Mouse (Mus musculus) kidney, postnatal 0 days (tissue): Measurements from ENCODE around the gene Drd5. TPM values are rescaled to one million over a fixed set of nuclear protein-coding genes. Genes with fewer than 3 reads are reported as not detected.
A peak's percentile ranks its signal among the peaks of the same experiment; 100 is the strongest.

Source experiments
- ATAC-seq: fragments of 200-750 bp; cut with Nextera tagmentation; replicated peaks from 2 replicates; pipeline ENCODE4 v1.8.0; 2017; ENCODE audit warnings: low read depth, moderate number of reproducible peaks, moderate TSS enrichment, moderate library complexity; ENCODE audit not compliant: low FRiP score
- DNase-seq: peaks from one replicate; pipeline ENCODE4 v3.0.0-alpha.2; 2016; ENCODE audit warnings: low spot score
- H3K27ac ChIP-seq: fragments of 300-500 bp; sonication (generic); 2 replicates; pipeline ENCODE4 v1.5.1; 2014; ENCODE audit warnings: mild to moderate bottlenecking
- H3K27me3 ChIP-seq: fragments of 300-500 bp; sonication (generic); 2 replicates; pipeline ENCODE4 v1.6.1; 2014; ENCODE audit warnings: low read length, mixed read lengths; ENCODE audit not compliant: insufficient read depth
- H3K36me3 ChIP-seq: fragments of 300-500 bp; sonication (generic); 2 replicates; pipeline ENCODE4 v1.6.1; 2014; ENCODE audit warnings: low read length, mixed read lengths; ENCODE audit not compliant: insufficient read depth
- H3K4me1 ChIP-seq: fragments of 300-500 bp; sonication (generic); replicated peaks from 2 replicates; pipeline ENCODE4 v1.6.1; 2014; ENCODE audit warnings: antibody characterized with exemption, low read length, mixed read lengths; ENCODE audit not compliant: insufficient read depth
- H3K4me2 ChIP-seq: fragments of 300-500 bp; sonication (generic); 2 replicates; pipeline ENCODE4 v1.6.1; 2014; ENCODE audit warnings: mild to moderate bottlenecking, low read length, moderate library complexity, mixed read lengths
- H3K4me3 ChIP-seq: fragments of 300-500 bp; sonication (generic); replicated peaks from 2 replicates; pipeline ENCODE4 v1.5.1; 2014; ENCODE audit warnings: low read depth, low read length
- H3K9ac ChIP-seq: fragments of 300-500 bp; sonication (generic); 2 replicates; pipeline ENCODE4 v1.6.1; 2014; ENCODE audit warnings: low read depth, low read length
- H3K9me3 ChIP-seq: fragments of 300-500 bp; sonication (generic); replicated peaks from 2 replicates; pipeline ENCODE4 v1.6.1; 2016; ENCODE audit warnings: low read length, inconsistent platforms, mixed read lengths
- CTCF ChIP-seq: IDR thresholded peaks from 2 replicates; pipeline ENCODE4 v1.5.1; 2016; ENCODE audit warnings: antibody characterized with exemption, low read depth, mild to moderate bottlenecking, moderate library complexity
- whole genome bisulfite sequencing: fragments of 180-500 bp; shearing (Covaris S2); extraction: QIAGEN DNeasy Blood & Tissue Kit; methylation state at CpG from one replicate; pipeline ENCODE4 v1.1.7; 2014; 5-methylcytosine and 5-hydroxymethylcytosine counted together
- polyA plus RNA-seq: library from polyadenylated mRNA; unstranded; fragments of >200 nt; fragmentation: Nextera tagmentation; extraction: Ambion mirVana; gene quantifications from 2 replicates; pipeline ENCODE4 v1.2.1, GENCODE M21; 2015

The Drd5 gene
- not detected in 2 replicates for polyA plus RNA-seq

DNA sequence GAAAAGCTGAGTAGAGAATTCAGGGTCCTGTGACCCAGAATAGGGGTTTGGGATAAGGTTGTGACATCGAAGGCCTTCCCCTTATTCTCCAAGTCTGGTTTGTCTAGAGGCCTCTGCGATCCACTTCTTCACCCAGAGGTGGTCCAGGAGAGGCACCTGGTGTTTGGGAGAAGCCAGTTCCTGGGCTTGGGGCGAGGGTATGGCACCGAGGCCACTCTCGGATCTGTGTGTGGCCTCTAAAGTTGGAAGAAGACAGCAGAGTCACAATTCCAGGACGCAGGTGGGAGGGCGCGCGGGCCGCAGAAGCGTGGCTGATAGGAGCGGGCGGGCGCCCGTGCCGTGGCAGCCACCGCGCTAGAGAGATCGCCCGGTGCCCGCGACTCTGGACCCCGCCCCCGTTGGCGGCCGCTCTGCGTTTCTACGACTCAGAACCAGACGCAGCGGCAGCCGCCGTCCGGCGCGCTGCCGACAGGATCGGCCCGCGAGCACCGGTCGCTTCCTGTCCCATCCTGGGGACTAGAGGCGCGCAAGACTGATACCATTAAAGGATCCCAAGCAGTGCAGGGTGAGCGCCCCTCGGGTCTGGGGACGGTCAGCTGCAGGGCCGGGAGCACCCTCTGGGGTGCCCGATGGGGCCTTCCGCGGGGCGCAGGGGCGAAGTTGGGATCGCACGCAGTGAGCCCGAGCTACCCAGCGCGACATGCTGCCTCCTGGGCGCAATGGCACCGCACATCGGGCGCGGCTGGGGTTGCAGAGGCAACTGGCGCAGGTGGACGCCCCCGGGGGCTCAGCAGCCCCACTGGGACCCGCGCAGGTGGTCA is at the start of gene Drd5:
Drd5 (plus strand) TSS at position 402 of the 821 bp plus-strand sequence.
- ATAC-seq = no peak
- H3K4me2 ChIP-seq = peak within 1 kb of the TSS; percentile 55
- no peak for DNase-seq
- no peaks in the 10 kb centered on the region for H3K9me3 ChIP-seq
- WGBS = 2% methylated on average over 67 of the region's 67 CpGs
- TF ChIP-seq CTCF = no peak
- H3K4me1 ChIP-seq = 0 out of 2 replicates have a peak, but pooled peaks cover 5% of the 10 kb centered on the region
- no peak within 1 kb of the TSS for H3K27ac ChIP-seq
- H3K36me3 ChIP-seq = no peaks in the 10 kb centered on the region
- H3K4me3 ChIP-seq = peak within 1 kb of the TSS; percentile 23
- H3K27me3 ChIP-seq = peaks cover 23% of the 10 kb centered on the region
- H3K9ac ChIP-seq = no peak within 1 kb of the TSS

DNA sequence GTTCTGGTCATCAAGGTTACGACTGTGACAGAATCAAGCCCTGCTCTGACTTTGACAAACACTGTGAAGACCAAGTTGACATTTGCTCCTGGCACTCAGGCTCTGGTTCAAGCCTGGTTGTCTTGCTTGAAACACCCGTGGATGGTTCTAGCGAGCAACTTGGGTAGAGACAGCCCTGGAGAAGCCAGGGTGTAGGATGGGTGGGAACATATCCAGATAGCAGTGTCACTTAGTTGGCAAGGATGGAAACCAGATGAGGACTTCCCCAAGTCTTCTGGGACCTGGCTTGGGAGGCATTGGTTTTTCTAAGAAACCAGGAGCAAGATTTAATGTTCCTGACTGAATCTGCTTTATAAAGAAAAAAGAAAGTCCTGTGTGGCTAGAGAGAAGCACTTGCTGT is 48.2 kb upstream of the Drd5 start:
- DNase-seq = no peak
- Histone ChIP-seq H3K27me3 (peaks cover 7% of the 10 kb centered on the region), H3K4me3 (no peak overlapping the region), H3K27ac (no peak overlapping the region), H3K9me3 (no peaks in the 10 kb centered on the region), H3K4me1 (no peaks in the 10 kb centered on the region), H3K4me2 (no peak overlapping the region), H3K9ac (no peak overlapping the region), H3K36me3 (peaks cover 27% of the 10 kb centered on the region; the same call in 1 of the 2 replicates)
- TF ChIP-seq CTCF = no peak
- WGBS = 89% methylated on average over 3 of the region's 3 CpGs
- ATAC-seq = no peak

DNA sequence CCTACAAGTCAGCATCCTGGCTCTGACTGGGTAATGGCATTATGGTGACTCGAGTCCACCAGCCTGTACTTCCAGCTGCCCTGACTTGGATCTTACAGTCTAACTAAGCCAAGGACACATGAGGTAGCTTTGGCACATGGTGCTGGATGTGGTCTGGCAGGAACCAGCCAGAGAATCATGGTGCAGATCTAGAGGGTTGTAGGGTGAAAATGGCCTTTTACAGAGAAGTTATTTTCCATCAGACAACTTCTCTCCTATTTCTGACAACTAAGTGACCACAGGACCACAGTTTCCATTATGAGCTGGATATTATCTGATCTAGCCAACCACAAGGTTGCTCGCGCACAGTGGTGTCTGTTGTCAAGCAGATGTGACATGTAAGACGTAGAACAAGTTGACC is 45.3 kb upstream of the Drd5 start:
- 84% methylated on average over 4 of the region's 4 CpGs for WGBS
- Histone ChIP-seq H3K9ac (no peak overlapping the region), H3K27ac (no peak overlapping the region), H3K27me3 (peaks cover 33% of the 10 kb centered on the region), H3K4me2 (no peak overlapping the region), H3K4me1 (peaks cover 9% of the 10 kb centered on the region; the same call in 1 of the 2 replicates), H3K4me3 (no peak overlapping the region), H3K36me3 (peaks cover 9% of the 10 kb centered on the region; the same call in 1 of the 2 replicates), H3K9me3 (no peaks in the 10 kb centered on the region)
- ATAC-seq = no peak
- DNase-seq = no peak
- TF ChIP-seq CTCF = no peak

DNA sequence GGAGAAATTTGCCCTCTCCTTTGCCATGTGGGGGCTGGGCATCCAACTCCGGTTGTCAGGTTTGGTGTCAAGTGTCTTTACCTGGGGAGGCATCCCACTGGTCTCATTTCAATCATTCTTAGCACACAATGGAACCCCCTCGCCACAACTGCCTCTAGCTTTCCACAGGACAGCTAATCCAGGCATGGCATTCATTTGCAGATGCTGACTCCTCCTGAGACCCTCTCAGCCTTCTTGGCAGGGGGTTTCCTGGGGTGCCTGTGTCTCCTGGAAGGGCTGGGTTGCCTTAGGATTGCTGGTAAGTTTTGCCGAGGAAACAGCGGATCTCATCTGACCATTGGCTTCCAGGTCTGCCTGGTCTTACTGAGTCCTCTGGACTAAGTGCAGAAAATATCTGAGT is 43.4 kb upstream of the Drd5 start, which contains the start of gene Otop1:
Otop1 (plus strand) TSS at position 202 of the 400 bp plus-strand sequence.
- WGBS = 10% methylated on average over 4 of the region's 4 CpGs
- no peak for TF ChIP-seq CTCF
- no peak within 1 kb of the TSS for H3K4me3 ChIP-seq
- H3K36me3 ChIP-seq = no peaks in the 10 kb centered on the region
- H3K27me3 ChIP-seq = peaks cover 33% of the 10 kb centered on the region
- no peak within 1 kb of the TSS for H3K4me2 ChIP-seq
- H3K9ac ChIP-seq = no peak within 1 kb of the TSS
- no peaks in the 10 kb centered on the region for H3K9me3 ChIP-seq
- DNase-seq = no peak
- no peak for ATAC-seq
- H3K27ac ChIP-seq = no peak within 1 kb of the TSS
- H3K4me1 ChIP-seq = peaks cover 9% of the 10 kb centered on the region; the same call in 1 of the 2 replicates

DNA sequence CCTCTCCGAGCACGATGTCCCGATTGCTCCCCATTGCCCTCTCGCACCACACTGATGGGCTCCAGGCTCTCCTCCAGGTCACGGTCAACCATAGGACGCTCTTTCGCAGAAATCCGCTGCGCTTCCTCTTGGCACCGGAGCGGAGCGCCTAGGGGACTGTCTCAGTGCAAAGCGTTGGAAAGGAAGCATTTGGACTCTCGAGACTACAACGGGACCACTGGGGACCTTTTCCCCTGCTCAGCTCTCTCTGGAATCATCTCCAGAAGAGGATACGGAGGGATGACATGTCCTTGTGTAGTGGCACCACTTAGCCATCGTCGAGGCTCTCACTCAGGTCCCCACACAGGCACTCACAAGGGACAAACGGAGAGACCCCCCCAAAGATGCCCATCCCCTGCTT is 42.7 kb upstream of the Drd5 start:
- WGBS = 2% methylated on average over 19 of the region's 19 CpGs
- Histone ChIP-seq H3K9me3 (no peaks in the 10 kb centered on the region), H3K27ac (no peak overlapping the region), H3K27me3 (peaks cover 33% of the 10 kb centered on the region), H3K4me1 (peaks cover 9% of the 10 kb centered on the region; the same call in 1 of the 2 replicates), H3K4me2 (no peak overlapping the region), H3K36me3 (no peaks in the 10 kb centered on the region), H3K9ac (no peak overlapping the region), H3K4me3 (no peak overlapping the region)
- ATAC-seq = no peak
- TF ChIP-seq CTCF = no peak
- no peak for DNase-seq

DNA sequence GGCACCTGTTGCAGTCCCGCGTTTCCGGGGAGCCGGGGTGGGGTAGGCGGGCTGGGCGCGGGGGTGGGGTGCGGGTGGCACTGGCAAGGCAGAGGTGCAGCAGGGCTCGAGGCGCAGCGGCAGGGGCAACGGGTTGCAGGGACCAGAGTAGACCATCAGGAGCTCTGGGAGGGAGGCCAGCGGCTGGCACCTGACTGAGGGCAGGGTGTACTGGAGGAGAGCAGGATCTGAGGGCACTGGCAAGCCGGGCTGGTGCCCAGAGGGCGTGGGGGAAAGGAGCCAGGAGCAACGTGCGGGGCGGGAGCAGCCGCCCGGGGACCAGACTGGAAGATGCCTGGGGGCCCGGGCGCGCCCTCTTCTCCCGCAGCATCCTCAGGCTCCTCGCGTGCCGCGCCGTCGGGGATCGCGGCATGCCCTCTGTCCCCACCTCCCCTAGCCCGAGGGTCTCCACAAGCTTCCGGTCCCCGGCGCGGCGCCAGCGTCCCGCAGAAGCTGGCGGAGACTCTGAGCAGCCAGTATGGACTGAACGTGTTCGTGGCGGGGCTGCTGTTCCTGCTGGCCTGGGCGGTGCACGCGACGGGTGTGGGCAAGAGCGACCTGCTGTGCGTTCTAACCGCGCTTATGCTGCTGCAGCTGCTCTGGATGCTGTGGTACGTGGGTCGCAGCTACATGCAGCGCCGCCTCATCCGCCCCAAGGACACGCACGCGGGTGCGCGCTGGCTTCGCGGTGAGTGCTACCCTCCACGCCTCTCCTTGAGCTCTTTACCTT is 41.9 kb upstream of the Drd5 start:
- peak overlapping the region; percentile 20; the same call in 1 of the 2 replicates for H3K4me3 ChIP-seq
- H3K36me3 ChIP-seq = no peaks in the 10 kb centered on the region
- no peaks in the 10 kb centered on the region for H3K9me3 ChIP-seq
- H3K9ac ChIP-seq = no peak overlapping the region
- no peak for TF ChIP-seq CTCF
- H3K4me1 ChIP-seq = peaks cover 9% of the 10 kb centered on the region; the same call in 1 of the 2 replicates
- no peak for DNase-seq
- peak overlapping the region; percentile 45 for H3K4me2 ChIP-seq
- WGBS = 2% methylated on average over 61 of the region's 65 CpGs
- peaks cover 33% of the 10 kb centered on the region for H3K27me3 ChIP-seq
- no peak overlapping the region for H3K27ac ChIP-seq
- 0 out of 2 replicates have a peak, but pooled peaks have one; percentile 19 for ATAC-seq
